Mouse (Mus musculus): ENCODE data around the gene Cd180.

The Cd180 gene

DNA sequence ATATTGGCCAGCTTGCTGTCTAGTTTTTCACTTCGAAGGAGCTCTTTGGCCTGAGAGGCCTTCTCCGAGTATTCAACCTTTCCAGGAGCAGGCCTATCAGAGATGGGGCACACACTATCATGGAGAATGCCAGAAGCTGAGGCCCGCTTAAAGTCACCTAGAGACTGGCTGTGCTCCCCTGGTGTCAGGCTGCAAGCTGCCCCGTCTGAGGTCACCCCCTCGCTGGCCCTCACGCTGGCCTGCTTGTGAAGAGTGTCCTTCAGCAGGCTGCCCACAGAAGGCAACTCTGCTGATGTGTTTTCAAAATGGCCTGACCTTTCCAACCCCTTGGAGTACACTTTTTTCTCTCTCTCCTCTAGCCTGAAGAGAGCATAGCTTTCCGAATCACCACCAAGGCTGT is 44.5 kb downstream of the Cd180 start:
- CTCF ChIA-PET = interaction anchor here (1.1 kb wide), 1 partner anchor 60 kb away, joined by 3 read pairs; no protein-coding TSS in a partner anchor

- CTCF ChIA-PET = no interaction called here
Measured at GRCm38 (mm10) chr13:102739720-102740535, 46.6 kb downstream of the Cd180 start.

DNA sequence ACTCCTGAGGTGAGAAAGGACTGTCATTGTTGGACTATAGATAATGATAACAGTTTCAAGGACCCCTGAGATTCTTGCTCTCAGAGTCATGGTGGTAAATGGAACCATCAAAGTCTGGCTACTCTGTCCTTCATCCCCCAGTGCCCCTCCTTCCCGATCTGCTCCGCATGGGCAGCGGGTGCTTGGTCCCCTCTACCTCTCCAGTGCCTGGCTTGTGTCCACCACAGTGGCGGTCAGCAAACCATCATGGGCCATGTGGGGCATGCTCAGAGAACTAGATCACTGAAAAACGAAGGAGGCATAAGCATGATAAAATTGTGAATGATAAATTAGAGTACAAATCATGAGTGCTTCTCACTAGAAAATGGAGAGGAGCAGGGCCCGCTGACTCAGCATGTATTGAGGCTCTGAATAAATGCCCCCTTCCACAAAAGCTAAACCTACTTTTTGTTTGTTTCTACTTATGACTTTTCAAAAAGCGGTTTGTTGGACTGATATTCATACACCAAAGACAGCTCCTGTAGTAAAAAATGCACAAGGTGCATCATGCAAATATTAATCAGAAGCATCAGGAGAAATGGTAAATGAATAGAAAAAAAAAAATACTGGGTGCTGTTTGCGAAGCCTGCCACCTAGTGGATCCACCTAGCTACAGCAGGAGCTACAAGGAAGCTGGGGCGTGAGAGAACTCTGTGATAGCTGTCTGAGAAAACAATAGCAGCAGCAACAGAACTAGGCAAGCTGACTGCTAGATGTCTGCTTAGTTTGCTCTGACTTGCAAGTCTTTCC is 51.3 kb downstream of the Cd180 start:
- CTCF ChIA-PET = interaction anchor here (0.5 to 2.1 kb wide), 6 partner anchors 8 to 948 kb away, joined by 3 to 14 read pairs (median 4); no protein-coding TSS in a partner anchor

- CTCF ChIA-PET = interaction anchor here (0.6 to 2.1 kb wide), 5 partner anchors 9 to 66 kb away, joined by 3 to 14 read pairs (median 3); no protein-coding TSS in a partner anchor
Measured at GRCm38 (mm10) chr13:102745270-102745600, 51.9 kb downstream of the Cd180 start.

DNA sequence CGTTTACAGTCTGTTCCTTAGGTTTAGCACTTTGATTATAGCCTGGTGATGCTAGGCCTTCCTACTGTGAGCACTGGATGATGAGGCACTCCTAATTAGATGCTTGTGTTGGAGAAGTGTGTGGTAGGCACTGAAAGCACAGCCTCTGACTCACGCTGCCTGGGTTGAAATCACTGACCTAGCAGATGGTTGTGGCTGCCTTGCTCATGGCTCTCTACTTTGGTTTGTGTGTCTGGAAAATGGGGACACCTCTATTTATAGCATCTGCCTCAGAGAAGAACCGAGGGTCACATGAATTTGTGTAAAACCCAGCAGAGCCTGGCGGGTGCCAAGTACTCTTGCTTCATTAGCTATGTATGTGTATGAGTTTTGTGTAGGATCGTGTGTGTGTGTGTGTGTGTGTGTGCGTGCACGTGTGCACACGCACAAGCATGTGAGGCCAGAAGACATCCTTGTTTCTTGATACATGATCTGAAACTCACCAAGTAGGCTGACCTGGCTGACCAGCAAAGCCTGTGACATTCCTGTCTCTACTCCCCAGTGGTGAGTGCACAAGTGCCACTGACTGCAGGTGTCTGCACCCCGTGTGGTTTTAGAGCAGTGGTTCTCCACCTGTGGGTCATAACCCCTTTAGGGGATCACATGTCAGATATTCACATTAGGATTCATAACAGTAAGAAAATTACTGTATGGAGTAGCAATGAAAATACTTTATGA is 52.4 kb downstream of the Cd180 start:
- CTCF ChIA-PET = interaction anchor here (0.6 to 2.1 kb wide), 5 partner anchors 9 to 67 kb away, joined by 3 to 14 read pairs (median 3); no protein-coding TSS in a partner anchor

DNA sequence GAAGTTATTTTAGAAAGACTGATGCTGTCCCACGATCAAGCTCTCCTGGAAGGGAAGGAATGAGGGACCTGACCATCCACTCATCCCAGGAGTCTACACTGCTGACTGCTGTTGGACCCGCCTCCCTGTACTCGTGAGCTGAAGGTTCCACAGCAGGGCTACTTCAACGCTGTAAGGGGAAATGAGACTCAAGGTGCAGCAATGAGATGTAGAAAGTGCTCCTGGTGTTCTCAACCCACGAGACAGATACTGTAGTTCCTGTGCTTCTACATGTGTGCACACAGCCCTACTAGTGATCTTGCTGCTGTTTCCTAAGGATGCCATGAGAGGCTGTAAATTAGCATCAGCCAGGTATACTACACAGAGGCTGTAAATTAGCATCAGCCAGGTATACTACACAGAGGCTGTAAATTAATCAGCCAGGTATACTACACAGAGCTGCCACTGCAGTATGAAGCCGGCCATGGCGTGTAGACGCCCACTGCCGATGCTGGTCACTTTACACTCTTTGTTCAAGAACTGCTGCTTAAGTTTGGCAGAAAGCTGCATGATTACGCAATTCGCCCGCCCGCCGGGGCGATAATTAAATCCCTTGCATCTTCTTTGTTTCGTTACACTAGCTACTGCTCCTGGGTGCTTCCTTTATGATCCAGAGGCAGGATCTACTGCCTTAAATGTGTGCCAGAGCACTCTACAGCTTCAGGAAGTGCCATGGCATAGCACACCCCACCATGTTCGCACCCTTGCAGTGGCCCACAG is 53.6 kb downstream of the Cd180 start:
- CTCF ChIA-PET = no interaction called here

GRCm38 (mm10) chr13:102749194-102749593 is 55.8 kb downstream of the Cd180 start:
- CTCF ChIA-PET = no interaction called here

GRCm38 (mm10) chr13:102749891-102750290 is 56.5 kb downstream of the Cd180 start:
- CTCF ChIA-PET = no interaction called here

- CTCF ChIA-PET = interaction anchor here (0.7 kb wide), 2 partner anchors 17 to 658 kb away, joined by 3 read pairs; no protein-coding TSS in a partner anchor
Measured at GRCm38 (mm10) chr13:102753714-102754556, 60.6 kb downstream of the Cd180 start.

- CTCF ChIA-PET = no interaction called here
Measured at GRCm38 (mm10) chr13:102755124-102755523, 61.8 kb downstream of the Cd180 start.

DNA sequence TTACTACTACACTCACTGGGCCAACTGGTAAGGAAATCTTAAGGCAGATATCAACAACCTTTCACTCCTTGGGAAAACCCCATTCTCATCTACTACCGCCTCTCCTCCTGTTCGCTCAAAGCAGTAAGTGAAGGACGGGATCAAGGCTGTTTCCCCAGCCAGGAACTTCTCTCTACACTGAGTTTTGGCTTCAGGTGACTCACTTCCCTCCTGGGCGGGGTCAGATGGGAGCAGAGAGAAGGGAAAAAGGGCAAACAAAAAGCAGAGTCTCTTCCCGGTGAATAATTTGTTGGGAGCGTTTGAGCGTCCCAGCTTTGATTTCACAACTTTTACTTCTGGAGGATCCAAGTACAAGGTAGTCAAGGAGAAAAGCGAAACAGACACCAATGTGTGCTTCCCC is 62.7 kb downstream of the Cd180 start:
- CTCF ChIA-PET = no interaction called here

- CTCF ChIA-PET = interaction anchor here (0.9 kb wide), 1 partner anchor 37 kb away, joined by 3 read pairs; no protein-coding TSS in a partner anchor
Measured at GRCm38 (mm10) chr13:102758021-102758420, 64.7 kb downstream of the Cd180 start.

GRCm38 (mm10) chr13:102761410-102761809 is 68.1 kb downstream of the Cd180 start:
- CTCF ChIA-PET = no interaction called here

DNA sequence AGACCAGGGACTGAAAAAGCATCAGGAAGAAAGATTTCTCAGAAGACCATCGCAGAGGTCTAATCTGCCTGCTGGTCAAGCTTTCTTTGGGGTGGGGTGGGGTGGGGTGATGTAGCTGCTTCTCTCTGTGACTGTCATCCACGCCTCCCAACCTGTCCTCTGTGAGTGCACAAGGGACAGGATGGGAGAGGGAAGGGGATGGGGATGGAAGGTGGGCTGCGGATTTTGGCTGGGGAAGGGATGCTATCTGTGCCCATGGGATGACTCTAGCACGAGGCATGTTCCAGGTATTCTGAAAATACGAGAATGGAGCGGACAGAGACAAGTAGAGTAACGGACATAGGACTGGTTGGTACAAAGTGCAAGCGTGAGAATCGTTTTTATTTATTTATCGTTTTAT is 68.8 kb downstream of the Cd180 start:
- CTCF ChIA-PET = no interaction called here

- CTCF ChIA-PET = interaction anchor here (0.7 kb wide), 1 partner anchor 118 kb away, joined by 3 read pairs; no protein-coding TSS in a partner anchor
Measured at GRCm38 (mm10) chr13:102764218-102764617, 70.9 kb downstream of the Cd180 start.

DNA sequence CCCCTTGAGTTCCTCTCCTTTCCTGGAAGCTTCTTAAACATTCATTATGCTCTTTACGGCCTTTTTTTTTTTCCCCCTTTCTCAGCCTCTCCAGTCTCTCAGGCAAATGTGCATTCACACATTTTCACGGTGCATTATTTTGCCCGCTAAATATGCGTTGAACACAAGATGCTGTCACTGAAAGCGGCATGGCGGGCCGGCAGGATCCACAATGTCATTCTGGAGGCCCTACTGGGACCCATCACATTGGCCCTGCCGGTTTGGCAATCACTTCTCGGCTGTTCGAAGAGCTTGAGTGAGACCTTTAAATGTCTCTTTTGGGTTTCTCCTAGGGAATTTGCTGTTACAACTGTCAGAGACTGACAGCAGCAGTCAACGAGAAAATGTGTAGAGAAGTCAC is 71.9 kb downstream of the Cd180 start:
- CTCF ChIA-PET = no interaction called here

GRCm38 (mm10) chr13:102767110-102767509 is 73.8 kb downstream of the Cd180 start:
- CTCF ChIA-PET = no interaction called here

DNA sequence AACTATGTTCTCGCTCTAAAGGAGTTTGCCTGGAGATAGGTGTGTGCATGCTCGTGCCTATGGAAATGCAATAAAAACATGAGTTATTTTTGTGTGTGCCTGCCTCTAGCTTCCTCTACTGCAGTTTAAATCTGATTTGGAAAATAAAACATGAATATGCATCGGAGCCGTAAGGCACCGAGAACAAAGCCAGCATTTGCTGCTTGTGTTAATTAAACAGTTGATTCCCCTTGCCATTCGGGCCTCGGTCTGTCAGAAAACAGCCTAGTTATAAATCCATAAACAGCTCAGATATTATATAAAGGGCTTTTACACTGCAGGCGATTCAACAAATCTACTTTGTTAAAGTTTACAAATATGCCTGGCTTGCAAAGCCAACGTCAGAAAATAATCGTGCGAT is 75.2 kb downstream of the Cd180 start:
- CTCF ChIA-PET = interaction anchor here (0.5 kb wide), 1 partner anchor 514 kb away, joined by 3 read pairs; no protein-coding TSS in a partner anchor

DNA sequence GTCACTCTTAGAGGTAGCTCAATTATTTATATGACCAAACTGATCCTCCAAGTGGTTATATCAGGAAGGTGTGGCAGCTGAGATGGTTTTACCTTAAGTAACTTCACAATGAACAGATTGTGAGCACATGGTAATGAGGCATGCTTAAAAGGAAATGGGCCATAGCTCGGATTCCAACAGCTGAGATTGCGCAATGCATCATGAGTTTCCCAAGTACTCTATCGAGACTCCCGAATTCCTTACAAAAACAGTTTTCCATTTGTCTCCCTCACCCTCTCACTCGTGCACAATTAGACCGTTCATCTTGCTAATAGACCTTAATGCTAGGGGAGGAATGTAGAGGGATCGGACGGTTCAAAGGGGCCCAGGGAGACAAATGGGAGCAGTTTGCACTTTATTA is 76.8 kb downstream of the Cd180 start:
- CTCF ChIA-PET = no interaction called here

DNA sequence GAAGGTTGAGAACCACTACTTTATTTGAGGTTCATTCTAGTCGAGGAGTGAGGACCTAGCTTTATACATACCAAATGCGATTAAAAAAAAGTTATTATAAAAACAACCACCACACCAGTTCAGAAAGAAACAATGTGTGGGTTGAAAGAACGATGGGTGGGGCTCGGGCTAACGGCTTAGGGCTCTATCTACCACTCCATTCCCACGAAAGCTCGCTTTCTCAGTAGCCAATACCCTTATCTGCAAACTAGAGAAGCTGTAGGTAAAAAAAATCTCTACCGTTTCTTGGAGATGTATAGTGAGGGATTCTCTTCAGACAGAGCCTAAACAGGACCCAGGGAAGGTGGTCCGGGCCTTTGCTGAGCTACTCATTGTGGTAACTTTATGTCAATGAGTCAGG is 79.8 kb downstream of the Cd180 start:
- CTCF ChIA-PET = no interaction called here

All from spleen, embryonic (tissue).